Mouse (Mus musculus): ENCODE results near the gene Fam241b. TPM values are rescaled to one million over a fixed set of nuclear protein-coding genes. Genes with fewer than 3 reads are reported as not detected.

Gene Fam241b
- total RNA-seq (2015) (not detected in 2 replicates), total RNA-seq (2017) (not detected in 2 replicates)

DNA sequence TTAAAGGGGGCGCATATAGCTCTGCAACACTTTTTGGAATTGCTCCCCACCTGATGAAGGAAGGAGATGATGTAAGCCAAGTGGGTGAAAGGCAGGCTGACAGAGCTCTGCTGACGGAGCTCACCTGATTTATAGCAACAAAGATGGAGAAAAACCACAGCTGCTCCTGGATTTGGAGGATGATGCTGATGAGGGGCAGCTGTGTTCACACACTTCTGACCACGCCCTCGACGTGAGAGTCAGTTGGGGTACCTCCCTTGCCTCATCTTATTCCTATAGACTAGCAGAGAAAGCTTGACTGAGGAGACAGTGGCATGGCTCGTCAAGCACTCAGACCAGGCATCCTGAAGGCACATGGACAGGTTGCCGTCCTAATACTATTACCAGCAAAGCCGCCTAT is at the start of gene Fam241b:
Gene Fam241b (minus strand): TSS at position 101 of the 400 bp plus-strand sequence.
- ATAC-seq (replicated peaks; ENCODE audit: poor library complexity) = no peak

DNA sequence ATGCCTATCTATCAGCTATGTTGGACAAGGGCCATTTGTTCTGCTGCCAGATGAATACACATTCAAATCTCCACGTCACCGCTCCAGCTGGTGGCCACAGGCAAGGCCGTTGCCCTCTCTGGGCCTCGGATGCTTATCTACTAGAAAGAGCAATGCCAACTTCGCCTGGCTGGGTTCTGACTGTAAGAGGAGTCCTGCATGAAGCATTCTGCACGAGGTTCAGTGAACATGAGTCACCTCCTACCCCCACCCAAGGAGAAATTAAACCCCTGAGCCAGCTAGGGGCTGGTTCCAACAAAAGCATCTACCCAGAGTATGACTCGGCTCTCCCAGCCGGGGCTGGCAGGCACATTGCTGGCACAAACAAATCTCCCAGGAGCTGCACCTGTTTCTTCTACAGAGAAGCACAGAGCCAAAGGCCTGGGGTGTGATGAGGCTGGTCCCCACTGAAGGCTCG is 49.0 kb upstream of the Fam241b start:
- ATAC-seq (replicated peaks; ENCODE audit: poor library complexity) = peak; percentile 43

DNA sequence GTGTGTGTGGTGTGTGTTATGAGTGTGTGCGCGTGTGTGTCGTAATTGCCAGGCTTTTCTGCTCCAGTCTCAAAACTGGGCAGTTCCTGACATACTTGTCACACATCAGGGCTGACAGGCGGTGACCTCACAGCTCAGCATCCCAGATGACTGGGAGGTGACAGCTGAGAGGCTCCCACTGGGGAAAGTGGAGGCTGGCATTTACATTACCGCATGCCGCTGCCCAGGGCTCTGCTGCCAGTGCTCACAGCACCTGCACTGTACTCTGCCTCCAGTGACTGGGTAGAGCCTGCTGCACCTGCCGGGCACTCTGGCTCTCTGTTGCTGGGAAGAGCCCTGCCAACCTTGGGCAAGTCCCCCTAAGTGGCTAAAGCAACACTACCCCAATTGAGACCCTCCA is 47.1 kb upstream of the Fam241b start:
- ATAC-seq (replicated peaks; ENCODE audit: poor library complexity) = no peak

- ATAC-seq (replicated peaks; ENCODE audit: poor library complexity) = peak; percentile 41
Observed at GRCm38 (mm10) chr10:62189910-62190309, 46.2 kb upstream of the Fam241b start.

GRCm38 (mm10) chr10:62189303-62189702 is 45.6 kb upstream of the Fam241b start:
- no peak for ATAC-seq (replicated peaks; ENCODE audit: poor library complexity)

DNA sequence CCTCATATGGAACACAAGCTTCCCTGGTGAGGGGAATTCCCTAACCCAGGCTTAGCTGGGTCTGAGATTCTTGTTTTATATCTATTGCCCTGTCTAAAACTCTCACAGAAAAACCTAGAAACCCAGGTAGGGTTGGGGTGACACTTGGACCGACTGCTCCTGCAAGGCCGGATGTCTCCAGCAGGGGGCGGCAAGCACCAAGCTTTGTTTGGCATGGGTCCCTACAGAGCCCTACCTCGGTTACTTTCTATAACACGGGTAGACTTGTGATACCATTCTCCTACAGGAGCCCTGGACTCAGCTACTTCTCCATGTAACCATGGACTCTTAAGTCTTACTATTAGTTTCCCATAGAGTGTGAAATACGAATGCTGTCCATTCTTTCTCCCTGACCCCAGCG is 43.2 kb upstream of the Fam241b start:
- peak; percentile 48 for ATAC-seq (replicated peaks; ENCODE audit: poor library complexity)

GRCm38 (mm10) chr10:62183053-62183452 is 39.3 kb upstream of the Fam241b start:
- ATAC-seq (replicated peaks; ENCODE audit: poor library complexity) = peak; percentile 94

- ATAC-seq (replicated peaks; ENCODE audit: poor library complexity) = peak; percentile 50
Observed at GRCm38 (mm10) chr10:62182471-62183014, 38.8 kb upstream of the Fam241b start.

GRCm38 (mm10) chr10:62181701-62182100 is 38.0 kb upstream of the Fam241b start:
- ATAC-seq (replicated peaks; ENCODE audit: poor library complexity) = no peak; the same call in 1 of the 2 replicates

DNA sequence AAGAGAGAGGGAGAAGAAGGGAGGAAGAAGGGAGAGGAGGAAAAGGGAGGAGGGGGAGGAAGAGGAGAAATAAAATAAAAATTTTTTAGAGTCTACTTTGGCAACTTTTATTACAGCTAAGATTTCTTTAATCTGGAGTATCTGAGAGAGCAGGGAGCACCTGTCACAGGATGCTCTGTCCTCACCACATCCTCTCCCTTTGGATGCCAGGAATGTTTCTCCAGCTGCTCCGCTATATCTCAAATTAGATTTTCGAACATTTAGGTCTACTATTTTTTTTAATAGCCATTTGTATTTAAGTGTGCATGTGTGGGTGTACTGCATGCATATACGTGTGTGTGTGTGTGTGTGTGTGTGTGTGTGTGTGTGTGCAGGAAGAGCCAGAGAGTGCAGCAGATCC is 36.2 kb upstream of the Fam241b start:
- ATAC-seq (replicated peaks; ENCODE audit: poor library complexity) = no peak

GRCm38 (mm10) chr10:62174533-62175313 is 31.0 kb upstream of the Fam241b start:
- ATAC-seq (replicated peaks; ENCODE audit: poor library complexity) = no peak

DNA sequence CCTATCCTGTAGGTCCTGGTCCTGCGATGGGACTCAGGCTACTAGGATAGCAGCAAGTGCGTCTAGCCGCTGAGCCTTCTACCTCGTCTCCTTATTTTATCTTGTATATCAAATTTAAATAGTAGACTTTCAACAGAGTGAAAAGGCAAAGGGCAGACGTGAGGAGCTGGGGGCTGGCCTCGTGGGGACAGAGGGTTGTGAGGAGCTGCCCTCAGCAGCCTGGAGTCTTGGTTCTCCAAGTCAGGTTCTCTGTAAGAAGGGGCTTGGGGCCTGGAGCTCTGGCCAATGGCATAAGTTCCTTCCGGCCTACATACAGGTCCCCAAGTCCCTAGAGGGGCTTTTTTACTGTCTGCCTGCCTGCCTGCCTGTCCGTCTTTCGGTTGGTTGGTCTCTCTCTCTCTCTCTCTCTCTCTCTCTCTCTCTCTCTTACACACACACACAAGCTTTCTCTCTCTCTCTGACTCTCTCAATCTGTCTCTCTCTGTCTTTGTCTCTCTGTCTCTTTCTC is 30.3 kb upstream of the Fam241b start:
- ATAC-seq (replicated peaks; ENCODE audit: poor library complexity) = no peak

DNA sequence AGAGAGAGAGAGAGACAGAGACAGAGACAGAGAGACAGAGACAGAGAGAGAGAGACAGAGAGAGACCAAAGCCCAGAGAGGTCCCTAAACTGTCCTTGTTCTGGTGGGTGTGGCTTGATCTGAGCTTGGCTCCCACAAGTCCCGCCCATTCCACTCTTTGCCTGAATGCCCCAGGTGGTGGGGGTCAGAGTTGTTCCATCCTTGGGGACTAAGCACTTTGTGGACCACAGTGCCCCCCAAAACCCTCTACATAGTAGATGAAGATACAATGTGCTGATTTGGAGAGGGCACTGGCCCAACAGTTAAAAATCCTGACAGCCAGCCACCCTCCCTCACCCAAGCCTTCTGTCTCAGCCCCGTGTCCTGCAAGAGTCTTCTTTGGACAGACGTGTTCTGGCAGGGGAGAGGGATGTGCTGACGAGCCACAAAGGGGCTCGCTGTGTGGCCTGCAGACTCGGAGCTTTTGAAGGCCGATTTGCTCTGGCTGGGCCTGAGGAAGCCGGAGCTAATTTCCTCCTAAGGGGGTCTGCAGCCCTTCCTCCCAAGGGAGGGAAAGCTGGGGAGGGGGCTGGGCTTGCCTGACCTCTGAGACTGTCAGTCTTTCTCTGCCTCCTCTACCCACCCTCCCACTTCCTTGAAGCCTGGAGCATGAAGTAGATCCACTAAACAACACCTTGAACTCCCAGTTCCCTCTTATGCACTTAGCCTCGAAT is 29.3 kb upstream of the Fam241b start:
- ATAC-seq (replicated peaks; ENCODE audit: poor library complexity) = no peak

DNA sequence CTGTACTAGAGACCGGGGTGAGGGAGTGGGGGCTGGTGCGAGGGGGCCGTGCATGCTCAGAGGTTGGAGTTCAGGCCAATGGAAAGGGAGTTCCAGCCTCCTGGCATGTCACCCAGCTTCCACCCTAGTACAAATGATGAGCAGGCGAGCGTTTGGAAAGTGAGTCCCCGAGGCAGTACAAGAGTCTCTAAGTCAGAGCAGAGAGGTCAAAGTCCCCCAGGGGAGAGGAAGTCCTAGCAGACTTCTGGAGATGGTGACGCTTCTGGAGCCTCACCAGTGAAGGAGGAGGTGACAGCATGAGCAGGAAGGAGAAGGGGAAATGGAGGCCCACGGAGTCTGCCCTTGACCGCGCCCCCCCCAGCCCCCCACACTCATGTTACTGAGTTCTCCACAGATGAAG is 18.7 kb upstream of the Fam241b start:
- ATAC-seq (replicated peaks; ENCODE audit: poor library complexity) = no peak

GRCm38 (mm10) chr10:62149929-62150328 is 6.2 kb upstream of the Fam241b start:
- no peak for ATAC-seq (replicated peaks; ENCODE audit: poor library complexity)

GRCm38 (mm10) chr10:62147466-62148248 is 3.9 kb upstream of the Fam241b start:
- ATAC-seq (replicated peaks; ENCODE audit: poor library complexity) = no peak

DNA sequence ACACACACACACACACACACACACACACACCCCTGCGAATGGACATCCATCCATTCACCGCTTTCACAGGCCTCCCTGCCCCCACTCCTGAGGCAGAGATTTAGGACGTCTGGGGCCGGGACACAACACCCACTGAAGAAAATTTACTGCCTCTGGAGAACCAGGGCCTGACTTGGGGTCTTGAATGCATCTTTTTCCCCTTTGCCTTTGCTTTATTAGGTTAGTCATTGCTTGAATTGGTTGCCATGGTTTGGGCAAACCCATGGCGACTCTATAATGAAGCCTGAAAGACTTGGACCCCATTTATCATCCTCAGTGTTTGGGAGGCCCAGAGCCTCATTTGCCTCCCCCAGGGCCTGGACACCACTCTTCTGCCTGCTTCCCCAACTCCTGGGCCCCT is 2.2 kb upstream of the Fam241b start:
- no peak for ATAC-seq (replicated peaks; ENCODE audit: poor library complexity)

GRCm38 (mm10) chr10:62138040-62138439 is 5.7 kb downstream of the Fam241b start:
- ATAC-seq (replicated peaks; ENCODE audit: poor library complexity) = no peak

- no peak for ATAC-seq (replicated peaks; ENCODE audit: poor library complexity)
Observed at GRCm38 (mm10) chr10:62137150-62137549, 6.6 kb downstream of the Fam241b start.

GRCm38 (mm10) chr10:62135696-62136470 is 7.8 kb downstream of the Fam241b start:
- ATAC-seq (replicated peaks; ENCODE audit: poor library complexity) = no peak

All from megakaryocyte progenitor cell, adult 5-6 weeks (primary cell).